Mouse (Mus musculus) stomach, embryonic 16.5 days (tissue): Measurements from ENCODE around the gene Rb1. TPM values are rescaled to one million over a fixed set of nuclear protein-coding genes. Genes with fewer than 3 reads are reported as not detected.

Experiments
- ATAC-seq: fragments of 200-750 bp; cut with Nextera tagmentation; 2 replicates; pipeline ENCODE4 v1.8.0; 2017; ENCODE audit warnings: moderate number of reproducible peaks, moderate TSS enrichment; ENCODE audit not compliant: insufficient read depth, low FRiP score
- H3K27ac ChIP-seq: fragments of 300-500 bp; sonication (generic); 2 replicates; pipeline ENCODE4 v1.5.1; 2014; ENCODE audit warnings: low read length
- H3K27me3 ChIP-seq: fragments of 300-500 bp; sonication (generic); 2 replicates; pipeline ENCODE4 v1.6.1; 2014; ENCODE audit warnings: low read length, control low read depth, mixed read lengths; ENCODE audit not compliant: control insufficient read depth, insufficient read depth
- H3K36me3 ChIP-seq: fragments of 300-500 bp; sonication (generic); 2 replicates; pipeline ENCODE4 v1.6.1; 2014; ENCODE audit warnings: low read length; ENCODE audit not compliant: control insufficient read depth, insufficient read depth
- H3K4me1 ChIP-seq: fragments of 300-500 bp; sonication (generic); 2 replicates; pipeline ENCODE4 v1.6.1; 2014; ENCODE audit warnings: low read length, control low read depth, mixed read lengths; ENCODE audit not compliant: control insufficient read depth, insufficient read depth
- H3K4me2 ChIP-seq: fragments of 300-500 bp; sonication (generic); 2 replicates; pipeline ENCODE4 v1.6.1; 2014; ENCODE audit warnings: low read depth, low read length, mixed read lengths
- H3K4me3 ChIP-seq: fragments of 300-500 bp; sonication (generic); replicated peaks from 2 replicates; pipeline ENCODE4 v1.5.1; 2014; ENCODE audit warnings: mild to moderate bottlenecking, low read length
- H3K9ac ChIP-seq: fragments of 300-500 bp; sonication (generic); 2 replicates; pipeline ENCODE4 v1.6.1; 2014; ENCODE audit warnings: low read length
- H3K9me3 ChIP-seq: fragments of 300-500 bp; sonication (generic); replicated peaks from 2 replicates; pipeline ENCODE4 v1.6.1; 2016; ENCODE audit warnings: low read length, control low read depth; ENCODE audit not compliant: control insufficient read depth
- WGBS: fragments of 180-500 bp; shearing (Covaris S2); extraction: QIAGEN DNeasy Blood & Tissue Kit; methylation state at CpG from one replicate; pipeline ENCODE4 v1.1.7; 2014; 5-methylcytosine and 5-hydroxymethylcytosine counted together
- polyA plus RNA-seq: library from polyadenylated mRNA; unstranded; fragments of >200 nt; fragmentation: Nextera tagmentation; extraction: Ambion mirVana; gene quantifications from 2 replicates; pipeline ENCODE4 v1.2.1, GENCODE M21; 2015

Gene Rb1
- polyA plus RNA-seq, 1 experiment from 2014 or later: 11.5 TPM

GRCm38 (mm10) chr14:73301856-73302255 lies 23.8 kb downstream of the Rb1 start:
- no peak overlapping the region for H3K9ac ChIP-seq
- WGBS: 65% methylated on average over 4 of the region's 4 CpGs
- H3K4me3 ChIP-seq: no peak overlapping the region
- H3K27me3 ChIP-seq: no peaks in the 10 kb centered on the region
- ATAC-seq: no peak
- H3K27ac ChIP-seq: no peak overlapping the region
- no peaks in the 10 kb centered on the region for H3K36me3 ChIP-seq
- no peaks in the 10 kb centered on the region for H3K4me1 ChIP-seq
- H3K4me2 ChIP-seq: no peak overlapping the region
- H3K9me3 ChIP-seq: no peaks in the 10 kb centered on the region

DNA sequence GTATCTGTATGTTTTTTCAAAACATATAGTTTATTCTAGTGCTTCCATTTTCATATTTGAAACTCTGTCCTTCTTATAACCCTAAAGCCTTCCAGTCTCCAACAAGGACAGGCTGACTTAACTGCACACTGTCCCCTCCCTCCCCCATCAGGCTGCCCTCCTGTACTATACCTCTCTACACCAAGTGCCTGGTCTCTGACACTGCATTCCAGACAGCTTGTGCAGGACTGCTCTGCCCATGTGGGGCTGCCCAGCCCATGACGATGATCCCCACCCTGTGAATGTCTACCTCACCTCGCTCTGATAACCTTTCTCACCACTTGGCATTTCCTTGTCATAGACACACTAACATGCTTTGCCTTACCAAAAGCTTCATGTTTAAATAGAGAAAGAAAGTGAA lies 30.1 kb downstream of the Rb1 start:
- Histone ChIP-seq H3K36me3 (no peaks in the 10 kb centered on the region), H3K4me3 (no peak overlapping the region), H3K4me1 (no peaks in the 10 kb centered on the region), H3K4me2 (no peak overlapping the region), H3K27ac (no peak overlapping the region), H3K9ac (no peak overlapping the region), H3K27me3 (no peaks in the 10 kb centered on the region), H3K9me3 (no peaks in the 10 kb centered on the region)
- 59% methylated on average over 2 of the region's 2 CpGs for WGBS
- no peak for ATAC-seq

GRCm38 (mm10) chr14:73293616-73294015 lies 32.0 kb downstream of the Rb1 start:
- Histone ChIP-seq H3K4me1 (no peaks in the 10 kb centered on the region), H3K27me3 (no peaks in the 10 kb centered on the region), H3K9me3 (no peaks in the 10 kb centered on the region), H3K4me2 (no peak overlapping the region), H3K36me3 (no peaks in the 10 kb centered on the region), H3K9ac (no peak overlapping the region), H3K4me3 (no peak overlapping the region), H3K27ac (no peak overlapping the region)
- no peak for ATAC-seq
- WGBS: 80% methylated on average over 2 of the region's 2 CpGs

GRCm38 (mm10) chr14:73292434-73292833 lies 33.2 kb downstream of the Rb1 start:
- ATAC-seq: no peak

DNA sequence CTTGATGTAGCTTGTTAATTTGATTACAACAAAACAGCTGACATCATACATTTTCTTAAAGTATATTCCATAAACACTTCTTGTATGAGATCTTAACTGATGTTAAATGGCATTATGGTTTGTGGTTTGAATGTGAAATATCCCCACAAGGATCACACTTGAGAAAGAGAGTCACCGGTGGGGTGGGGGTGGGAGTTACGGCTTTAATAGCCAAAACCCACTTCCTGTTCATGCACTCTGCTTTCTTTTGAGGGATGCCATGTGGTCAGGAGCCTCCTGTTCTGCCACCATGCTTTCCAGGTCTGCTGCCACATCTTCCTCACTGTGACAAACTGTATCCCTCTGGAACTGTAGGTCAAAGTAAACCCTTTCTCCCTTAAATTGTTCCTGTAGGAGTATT lies 35.7 kb downstream of the Rb1 start:
- H3K27me3 ChIP-seq: no peaks in the 10 kb centered on the region
- no peaks in the 10 kb centered on the region for H3K36me3 ChIP-seq
- no peaks in the 10 kb centered on the region for H3K4me1 ChIP-seq
- H3K4me3 ChIP-seq: no peak overlapping the region
- no peak overlapping the region for H3K9ac ChIP-seq
- no peaks in the 10 kb centered on the region for H3K9me3 ChIP-seq
- no peak overlapping the region for H3K4me2 ChIP-seq
- ATAC-seq: no peak
- H3K27ac ChIP-seq: no peak overlapping the region
- 75% methylated on average over 2 of the region's 2 CpGs for WGBS

More at GRCm38 (mm10) chr14:73292434-73292833, 33.2 kb downstream of the Rb1 start:
- no peak overlapping the region for H3K4me3 ChIP-seq
- WGBS: 72% methylated on average over 1 of the region's 1 CpGs
- no peak overlapping the region for H3K27ac ChIP-seq
- H3K36me3 ChIP-seq: no peaks in the 10 kb centered on the region
- no peaks in the 10 kb centered on the region for H3K4me1 ChIP-seq
- H3K4me2 ChIP-seq: no peak overlapping the region
- no peaks in the 10 kb centered on the region for H3K27me3 ChIP-seq
- H3K9ac ChIP-seq: no peak overlapping the region
- H3K9me3 ChIP-seq: no peaks in the 10 kb centered on the region

GRCm38 (mm10) chr14:73280996-73281395 lies 44.6 kb downstream of the Rb1 start:
- no peak overlapping the region for H3K4me2 ChIP-seq
- H3K4me1 ChIP-seq: no peaks in the 10 kb centered on the region
- H3K9ac ChIP-seq: no peak overlapping the region
- H3K36me3 ChIP-seq: no peaks in the 10 kb centered on the region
- WGBS: 14% methylated on average over 1 of the region's 1 CpGs
- H3K27ac ChIP-seq: no peak overlapping the region
- H3K4me3 ChIP-seq: no peak overlapping the region
- ATAC-seq: no peak
- H3K9me3 ChIP-seq: no peaks in the 10 kb centered on the region
- H3K27me3 ChIP-seq: no peaks in the 10 kb centered on the region

DNA sequence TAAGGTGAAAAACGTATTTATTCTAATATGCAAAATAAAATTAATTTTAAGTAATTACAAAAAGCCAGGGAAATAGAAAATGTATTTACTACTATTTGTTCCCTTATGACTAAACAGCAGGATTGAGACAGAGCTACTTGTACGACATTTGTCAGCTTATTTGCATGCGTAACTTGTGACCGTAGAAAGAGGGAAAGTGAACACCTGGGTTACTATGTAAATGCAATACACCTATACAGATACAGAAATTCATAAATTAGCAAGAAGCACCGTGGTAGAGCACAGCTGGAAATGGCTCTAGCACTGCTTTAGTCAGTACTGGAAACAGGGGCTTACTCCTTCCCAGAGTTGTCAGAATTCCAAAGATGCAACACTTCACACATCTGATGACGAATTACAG lies 46.5 kb downstream of the Rb1 start:
- no peak overlapping the region for H3K27ac ChIP-seq
- H3K4me2 ChIP-seq: no peak overlapping the region
- no peak overlapping the region for H3K9ac ChIP-seq
- H3K4me1 ChIP-seq: no peaks in the 10 kb centered on the region
- H3K27me3 ChIP-seq: no peaks in the 10 kb centered on the region
- no peaks in the 10 kb centered on the region for H3K36me3 ChIP-seq
- 82% methylated on average over 6 of the region's 6 CpGs for WGBS
- H3K4me3 ChIP-seq: no peak overlapping the region
- ATAC-seq: no peak
- no peaks in the 10 kb centered on the region for H3K9me3 ChIP-seq

DNA sequence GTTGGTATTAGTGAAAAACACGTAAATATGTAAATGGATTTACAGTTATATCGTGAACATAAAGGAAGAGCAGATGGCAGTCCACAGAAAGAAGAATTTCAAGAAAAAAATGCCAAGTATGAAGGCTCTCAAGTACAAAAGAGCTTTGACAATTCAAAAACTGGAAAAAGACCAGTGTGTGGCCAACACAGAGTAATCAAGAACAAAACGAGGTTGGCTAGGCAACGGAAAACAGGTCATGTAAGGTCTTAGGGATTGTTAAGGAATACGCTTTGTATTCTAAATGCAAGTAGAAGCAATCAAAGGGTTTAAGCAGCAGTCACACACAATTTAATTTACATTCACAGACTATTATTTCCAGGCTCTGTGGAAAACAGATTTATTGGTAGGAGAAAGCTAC lies 53.8 kb downstream of the Rb1 start:
- H3K4me3 ChIP-seq: no peak overlapping the region
- H3K9ac ChIP-seq: no peak overlapping the region
- H3K4me2 ChIP-seq: no peak overlapping the region
- WGBS: 77% methylated on average over 5 of the region's 5 CpGs
- H3K4me1 ChIP-seq: no peaks in the 10 kb centered on the region
- H3K27me3 ChIP-seq: no peaks in the 10 kb centered on the region
- H3K36me3 ChIP-seq: no peaks in the 10 kb centered on the region
- H3K9me3 ChIP-seq: no peaks in the 10 kb centered on the region
- no peak overlapping the region for H3K27ac ChIP-seq
- ATAC-seq: no peak

DNA sequence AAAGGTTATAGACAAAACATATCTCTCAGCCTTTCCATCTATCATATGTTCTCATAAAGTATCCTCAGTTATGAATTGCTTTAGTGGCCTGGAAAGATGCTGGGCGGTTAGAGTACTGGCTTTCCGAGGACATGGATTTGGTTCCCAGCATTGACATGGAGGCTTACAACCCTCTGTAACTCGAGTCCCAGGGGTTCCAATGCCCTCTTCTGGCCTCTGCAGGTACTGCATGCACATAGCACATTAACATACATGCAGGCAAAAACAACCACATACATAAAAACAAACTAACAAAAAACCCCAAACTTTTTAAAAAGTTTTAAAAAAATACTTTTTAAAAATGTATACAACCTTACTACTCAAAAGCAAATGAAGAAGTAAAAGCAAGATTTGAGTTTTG lies 59.5 kb downstream of the Rb1 start:
- WGBS: 86% methylated on average over 3 of the region's 3 CpGs
- H3K4me3 ChIP-seq: no peak overlapping the region
- peaks cover 11% of the 10 kb centered on the region; the same call in 1 of the 2 replicates for H3K36me3 ChIP-seq
- H3K9ac ChIP-seq: no peak overlapping the region
- H3K4me1 ChIP-seq: no peaks in the 10 kb centered on the region
- no peak overlapping the region for H3K27ac ChIP-seq
- H3K27me3 ChIP-seq: no peaks in the 10 kb centered on the region
- no peak overlapping the region for H3K4me2 ChIP-seq
- ATAC-seq: no peak
- peaks cover 3% of the 10 kb centered on the region; the same call in 1 of the 2 replicates for H3K9me3 ChIP-seq

- H3K4me2 ChIP-seq: no peak overlapping the region
- H3K27me3 ChIP-seq: no peaks in the 10 kb centered on the region
- H3K9me3 ChIP-seq: peaks cover 3% of the 10 kb centered on the region; the same call in 1 of the 2 replicates
- 83% methylated on average over 9 of the region's 9 CpGs for WGBS
- no peak overlapping the region for H3K27ac ChIP-seq
- H3K36me3 ChIP-seq: peaks cover 11% of the 10 kb centered on the region; the same call in 1 of the 2 replicates
- no peak overlapping the region for H3K9ac ChIP-seq
- ATAC-seq: no peak
- H3K4me3 ChIP-seq: no peak overlapping the region
- H3K4me1 ChIP-seq: no peaks in the 10 kb centered on the region
Measured at GRCm38 (mm10) chr14:73262210-73262609, 63.4 kb downstream of the Rb1 start.
